Mouse (Mus musculus) testis, adult 2 months (tissue): ENCODE measurements at regions not wholly inside any gene's neighbourhood (a gene's known extent, or its start where the extent isn't known, plus 50 kb on each side); places are given as distances from the start of the nearest gene placed in this dataset.

Experiments used
- CTCF ChIP-seq: fragments of 200-500 bp; IDR thresholded peaks from 2 replicates; pipeline ENCODE4 v1.5.1; 2012; ENCODE audit warnings: low read depth, mild to moderate bottlenecking, inconsistent platforms, low read length, moderate library complexity; ENCODE audit not compliant: control insufficient read depth, insufficient read depth, insufficient replicate concordance
- POLR2A ChIP-seq: fragments of 200-500 bp; IDR thresholded peaks from 2 replicates; pipeline ENCODE4 v1.6.1; 2012; ENCODE audit warnings: low read depth, mild to moderate bottlenecking, inconsistent platforms, low read length, moderate library complexity; ENCODE audit not compliant: control insufficient read depth

GRCm38 (mm10) chr2:124933876-124934275, 134.0 kb upstream of the Slc24a5 start:
- TF ChIP-seq CTCF: no peak
- no peak for TF ChIP-seq POLR2A
